Mouse (Mus musculus): ENCODE results near the gene Pex6. TPM values are rescaled to one million over a fixed set of nuclear protein-coding genes. Genes with fewer than 3 reads are reported as not detected.

The Pex6 gene
- total and polyA plus RNA-seq, 2 experiments from 2014 or later: 17.6 to 38.5 TPM

DNA sequence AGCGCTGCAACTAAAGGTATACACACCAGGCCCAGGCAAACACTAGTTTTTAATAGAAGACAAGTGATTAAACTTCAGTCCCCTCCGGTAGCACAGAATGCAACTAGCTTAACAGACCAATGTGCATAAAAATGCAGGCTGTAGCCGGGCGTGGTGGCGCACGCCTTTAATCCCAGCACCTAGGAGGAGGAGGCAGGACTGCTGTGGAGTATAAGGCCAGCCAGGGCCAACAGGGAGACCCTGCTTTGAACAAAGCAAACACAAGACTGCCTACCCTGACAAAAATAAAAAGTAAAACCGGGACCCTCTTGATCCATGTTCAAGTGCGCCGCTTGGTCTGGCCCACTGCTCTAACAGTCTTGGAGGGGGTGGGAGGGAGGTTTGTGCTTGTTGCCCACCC, 63.8 kb downstream of the Pex6 start:
- H3K9me3 ChIP-seq (ENCODE audit: low read length): no peaks in the 10 kb centered on the region
- no peak for TF ChIP-seq CTCF (IDR thresholded peaks at IDR 0.05)
- no peak overlapping the region for H3K4me2 ChIP-seq (ENCODE audit: low read depth, low read length, poor library complexity, severe bottlenecking)
- no peaks in the 10 kb centered on the region for H3K4me1 ChIP-seq (ENCODE audit: insufficient read depth, low read length)
- H3K27ac ChIP-seq (ENCODE audit: low read depth, low read length): no peak overlapping the region
- H3K36me3 ChIP-seq (ENCODE audit: insufficient read depth, low read length): peaks cover 37% of the 10 kb centered on the region
- H3K4me3 ChIP-seq (ENCODE audit: low read depth, low read length): no peak overlapping the region
- 90% methylated on average over 9 of the region's 9 CpGs for WGBS
- no peak overlapping the region for H3K9ac ChIP-seq (replicated peaks; ENCODE audit: low read length, poor library complexity, severe bottlenecking)
- ATAC-seq (ENCODE audit: low FRiP score) (no peak), DNase-seq (ENCODE audit: low spot score) (no peak)
- H3K27me3 ChIP-seq (ENCODE audit: insufficient read depth, low read length): no peaks in the 10 kb centered on the region

Other genes with a start within 250 kb of the Pex6 start
- gene Ttbk1, start 223.8 kb upstream of the Pex6 start, total RNA-seq (2014; rRNA removed): 46.8 and 50.1 TPM in 2 replicates
- 5.4 and 6.1 TPM in 2 replicates for gene Ttbk1, start 223.8 kb upstream of the Pex6 start, polyA plus RNA-seq (2015; fragmentation: Nextera tagmentation; extraction: Ambion mirVana)
- 4.0 and 4.1 TPM in 2 replicates for gene Dnph1, start 214.8 kb upstream of the Pex6 start, total RNA-seq (2014; rRNA removed)
- 10.2 and 10.4 TPM in 2 replicates for gene Dnph1, start 214.8 kb upstream of the Pex6 start, polyA plus RNA-seq (2015; fragmentation: Nextera tagmentation; extraction: Ambion mirVana)
- gene Cul9, start 165.1 kb upstream of the Pex6 start, total RNA-seq (2014; rRNA removed): 53.8 and 70.9 TPM in 2 replicates
- gene Cul9, start 165.1 kb upstream of the Pex6 start, polyA plus RNA-seq (2015; fragmentation: Nextera tagmentation; extraction: Ambion mirVana): 13.6 and 16.7 TPM in 2 replicates
- 45.8 and 69.0 TPM in 2 replicates for gene Srf, start 155.3 kb upstream of the Pex6 start, total RNA-seq (2014; rRNA removed)
- 2.6 and 3.3 TPM in 2 replicates for gene Srf, start 155.3 kb upstream of the Pex6 start, polyA plus RNA-seq (2015; fragmentation: Nextera tagmentation; extraction: Ambion mirVana)
- 61.8 and 62.6 TPM in 2 replicates for gene Ptk7, start 82.0 kb upstream of the Pex6 start, total RNA-seq (2014; rRNA removed)
- 22.5 and 22.9 TPM in 2 replicates for gene Ptk7, start 82.0 kb upstream of the Pex6 start, polyA plus RNA-seq (2015; fragmentation: Nextera tagmentation; extraction: Ambion mirVana)
- gene Klc4, start 65.4 kb upstream of the Pex6 start, total RNA-seq (2014; rRNA removed): 24.5 and 28.5 TPM in 2 replicates
- 20.0 and 22.2 TPM in 2 replicates for gene Klc4, start 65.4 kb upstream of the Pex6 start, polyA plus RNA-seq (2015; fragmentation: Nextera tagmentation; extraction: Ambion mirVana)
- gene Mrpl2, start 65.2 kb upstream of the Pex6 start, total RNA-seq (2014; rRNA removed): 46.7 and 47.4 TPM in 2 replicates
- 85.5 and 85.7 TPM in 2 replicates for gene Mrpl2, start 65.2 kb upstream of the Pex6 start, polyA plus RNA-seq (2015; fragmentation: Nextera tagmentation; extraction: Ambion mirVana)
- 83.5 and 92.4 TPM in 2 replicates for gene Cul7, start 61.1 kb upstream of the Pex6 start, total RNA-seq (2014; rRNA removed)
- gene Cul7, start 61.1 kb upstream of the Pex6 start, polyA plus RNA-seq (2015; fragmentation: Nextera tagmentation; extraction: Ambion mirVana): 26.2 and 26.6 TPM in 2 replicates
- 26.9 and 27.6 TPM in 2 replicates for gene Rrp36, start 37.1 kb upstream of the Pex6 start, total RNA-seq (2014; rRNA removed)
- gene Rrp36, start 37.1 kb upstream of the Pex6 start, polyA plus RNA-seq (2015; fragmentation: Nextera tagmentation; extraction: Ambion mirVana): 47.1 and 52.2 TPM in 2 replicates
- 130 and 171 TPM in 2 replicates for gene Mea1, start 32.7 kb upstream of the Pex6 start, total RNA-seq (2014; rRNA removed)
- 314 and 362 TPM in 2 replicates for gene Mea1, start 32.7 kb upstream of the Pex6 start, polyA plus RNA-seq (2015; fragmentation: Nextera tagmentation; extraction: Ambion mirVana)
- gene Klhdc3, start 30.5 kb upstream of the Pex6 start, total RNA-seq (2014; rRNA removed): 98.7 and 99.7 TPM in 2 replicates
- gene Klhdc3, start 30.5 kb upstream of the Pex6 start, polyA plus RNA-seq (2015; fragmentation: Nextera tagmentation; extraction: Ambion mirVana): 185 and 192 TPM in 2 replicates
- 118 and 128 TPM in 2 replicates for gene Ppp2r5d, start 6.4 kb upstream of the Pex6 start, total RNA-seq (2014; rRNA removed)
- gene Ppp2r5d, start 6.4 kb upstream of the Pex6 start, polyA plus RNA-seq (2015; fragmentation: Nextera tagmentation; extraction: Ambion mirVana): 94.1 and 103 TPM in 2 replicates
- 0.27 and 0.57 TPM in 2 replicates for gene Gnmt, start 17.7 kb downstream of the Pex6 start, total RNA-seq (2014; rRNA removed)
- 0.88 and 1.5 TPM in 2 replicates for gene Gnmt, start 17.7 kb downstream of the Pex6 start, polyA plus RNA-seq (2015; fragmentation: Nextera tagmentation; extraction: Ambion mirVana)
- 62.0 and 74.6 TPM in 2 replicates for gene Cnpy3, start 40.8 kb downstream of the Pex6 start, total RNA-seq (2014; rRNA removed)
- gene Cnpy3, start 40.8 kb downstream of the Pex6 start, polyA plus RNA-seq (2015; fragmentation: Nextera tagmentation; extraction: Ambion mirVana): 70.7 and 74.4 TPM in 2 replicates
- not detected in 2 replicates for gene Ptcra, start 52.2 kb downstream of the Pex6 start, total RNA-seq (2014; rRNA removed)
- 0.17 and 0.20 TPM in 2 replicates for gene Ptcra, start 52.2 kb downstream of the Pex6 start, polyA plus RNA-seq (2015; fragmentation: Nextera tagmentation; extraction: Ambion mirVana)
- gene 2310039H08Rik, start 61.2 kb downstream of the Pex6 start, total RNA-seq (2014; rRNA removed): 39.2 and 39.3 TPM in 2 replicates
- gene 2310039H08Rik, start 61.2 kb downstream of the Pex6 start, polyA plus RNA-seq (2015; fragmentation: Nextera tagmentation; extraction: Ambion mirVana): 56.6 and 59.2 TPM in 2 replicates
- gene Rpl7l1, start 71.2 kb downstream of the Pex6 start, total RNA-seq (2014; rRNA removed): 42.3 and 43.2 TPM in 2 replicates
- gene Rpl7l1, start 71.2 kb downstream of the Pex6 start, polyA plus RNA-seq (2015; fragmentation: Nextera tagmentation; extraction: Ambion mirVana): 67.6 and 69.7 TPM in 2 replicates
- 31.2 and 31.6 TPM in 2 replicates for gene Bicral, start 147.0 kb downstream of the Pex6 start, total RNA-seq (2014; rRNA removed)
- 6.5 and 7.0 TPM in 2 replicates for gene Bicral, start 147.0 kb downstream of the Pex6 start, polyA plus RNA-seq (2015; fragmentation: Nextera tagmentation; extraction: Ambion mirVana)
- gene Tbcc, start 179.2 kb downstream of the Pex6 start, total RNA-seq (2014; rRNA removed): 43.1 and 46.3 TPM in 2 replicates
- gene Tbcc, start 179.2 kb downstream of the Pex6 start, polyA plus RNA-seq (2015; fragmentation: Nextera tagmentation; extraction: Ambion mirVana): 49.9 and 51.2 TPM in 2 replicates
- not detected in 2 replicates for gene Prph2, start 199.0 kb downstream of the Pex6 start, total RNA-seq (2014; rRNA removed)
- gene Prph2, start 199.0 kb downstream of the Pex6 start, polyA plus RNA-seq (2015; fragmentation: Nextera tagmentation; extraction: Ambion mirVana): not detected in 2 replicates

All from midbrain, postnatal 0 days (tissue).